Mouse (Mus musculus): ENCODE data around the gene Naa60. TPM values are rescaled to one million over a fixed set of nuclear protein-coding genes. Genes with fewer than 3 reads are reported as not detected.

Naa60 gene
- polyA plus RNA-seq (2014; fragmentation: Illumina TruSeq; extraction: RNeasy Lipid Tissue Mini Kit (QIAGEN cat#74804); ENCODE audit: low read depth, low replicate concordance), result 58.3 TPM

DNA sequence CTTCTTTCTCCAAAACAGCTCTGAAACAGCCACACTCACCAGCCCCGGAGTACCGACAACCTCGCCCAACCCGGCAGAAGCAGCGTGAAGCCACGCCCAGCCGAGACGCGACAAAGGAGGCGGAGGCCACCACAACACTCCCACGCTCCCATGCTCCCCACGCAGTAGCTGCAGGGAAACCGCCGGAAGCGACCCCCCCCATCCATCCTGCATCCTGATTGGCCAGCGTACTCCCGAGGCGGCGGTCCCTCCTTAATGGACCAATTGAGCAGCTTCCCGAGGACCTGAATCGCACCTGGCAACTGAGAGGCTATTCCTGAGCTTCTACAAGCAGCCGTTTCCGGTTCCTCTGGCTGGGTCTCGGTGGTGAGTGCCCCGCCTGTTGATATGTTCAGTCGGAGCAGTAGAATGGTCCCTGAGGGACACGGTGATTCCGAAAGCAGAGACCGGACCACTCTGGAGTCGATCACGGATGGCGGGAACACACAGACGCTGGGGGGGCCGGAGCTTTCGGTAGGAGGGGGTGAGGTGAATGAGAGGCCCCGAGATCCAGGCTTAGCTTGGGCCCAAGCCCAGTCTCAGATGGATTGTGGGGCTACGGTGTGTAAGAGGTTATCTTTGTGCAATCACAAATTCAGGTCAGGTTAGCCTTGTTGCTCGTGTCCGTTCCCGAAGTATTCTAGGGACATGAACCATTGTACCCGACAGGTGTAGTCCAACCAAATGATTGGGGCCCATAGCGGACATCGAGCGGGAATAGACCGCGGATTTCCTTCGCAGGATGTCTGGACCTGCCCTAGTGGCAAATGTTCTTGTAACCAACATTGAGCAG is at the start of gene Naa60:
Gene Naa60, plus strand, starts transcription at position 160 of the 832 bp plus-strand sequence.

DNA sequence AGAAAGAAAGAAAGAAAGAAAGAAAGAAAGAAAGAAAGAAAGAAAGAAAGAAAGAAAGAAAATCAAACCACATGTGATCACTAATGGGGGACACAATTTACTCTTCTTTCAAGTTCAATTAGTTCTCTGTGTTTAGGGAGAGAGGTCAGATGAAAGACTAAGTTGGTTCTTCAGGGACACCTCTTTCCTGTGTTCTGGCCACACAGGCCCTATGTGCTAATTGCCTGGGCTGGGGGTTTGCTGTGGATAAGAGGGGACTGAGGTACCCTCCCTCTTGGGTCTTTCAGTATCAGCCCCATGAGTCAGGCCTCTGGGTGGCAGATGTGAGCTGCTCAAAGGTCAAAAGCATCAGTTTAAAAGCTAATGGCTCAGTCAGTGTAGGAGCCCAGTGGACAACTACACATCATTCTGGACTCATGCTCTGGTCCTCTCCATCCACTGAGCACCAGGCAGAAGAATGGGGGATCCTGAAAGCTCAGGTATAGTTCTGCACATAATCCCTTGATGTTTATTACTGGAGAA is 41.5 kb upstream of the Naa60 start, which contains the start of gene Olfr15:
Gene Olfr15, plus strand, starts transcription at position 291 of the 522 bp plus-strand sequence.

DNA sequence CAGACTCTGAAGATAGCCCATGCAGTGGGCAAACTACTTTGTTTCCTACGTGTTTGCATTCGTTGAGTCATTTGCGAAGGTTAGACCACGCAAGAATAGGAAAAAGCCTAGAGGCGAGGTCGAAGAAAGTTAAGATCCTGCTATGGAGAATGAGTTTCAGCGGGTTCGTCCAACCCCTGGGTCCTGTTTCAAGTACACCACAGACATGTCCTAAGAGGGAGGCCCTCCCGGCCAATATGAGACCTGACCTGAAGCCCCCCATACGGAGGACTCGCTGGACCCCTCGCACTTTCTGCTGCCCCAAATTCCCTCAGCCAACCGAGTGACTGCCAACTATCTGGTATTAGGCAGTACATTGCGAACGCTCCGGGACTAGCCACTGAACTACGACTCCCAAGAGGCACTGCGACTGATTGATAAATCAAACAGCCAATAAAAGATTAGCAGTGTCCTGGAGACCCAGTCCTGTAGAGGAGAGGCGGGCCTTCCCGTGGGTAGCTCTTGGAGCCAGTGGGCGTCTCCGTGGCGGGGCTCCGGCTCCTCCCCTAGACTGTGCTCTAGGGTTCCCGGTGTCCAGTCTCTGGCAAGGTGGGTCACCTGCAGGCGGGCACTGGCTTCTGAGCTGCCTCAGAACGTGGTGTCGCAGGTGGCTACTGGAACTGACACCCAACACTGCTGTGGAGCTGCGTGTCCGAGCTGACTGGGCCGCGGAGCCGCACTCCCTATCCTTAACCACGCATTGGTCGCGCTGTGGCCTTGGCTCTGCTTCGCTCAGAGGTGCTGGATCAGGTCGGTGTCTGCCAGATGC is 25.3 kb upstream of the Naa60 start, which contains the start of gene Zfp174:
Gene Zfp174, plus strand, starts transcription at position 558 of the 808 bp plus-strand sequence.

DNA sequence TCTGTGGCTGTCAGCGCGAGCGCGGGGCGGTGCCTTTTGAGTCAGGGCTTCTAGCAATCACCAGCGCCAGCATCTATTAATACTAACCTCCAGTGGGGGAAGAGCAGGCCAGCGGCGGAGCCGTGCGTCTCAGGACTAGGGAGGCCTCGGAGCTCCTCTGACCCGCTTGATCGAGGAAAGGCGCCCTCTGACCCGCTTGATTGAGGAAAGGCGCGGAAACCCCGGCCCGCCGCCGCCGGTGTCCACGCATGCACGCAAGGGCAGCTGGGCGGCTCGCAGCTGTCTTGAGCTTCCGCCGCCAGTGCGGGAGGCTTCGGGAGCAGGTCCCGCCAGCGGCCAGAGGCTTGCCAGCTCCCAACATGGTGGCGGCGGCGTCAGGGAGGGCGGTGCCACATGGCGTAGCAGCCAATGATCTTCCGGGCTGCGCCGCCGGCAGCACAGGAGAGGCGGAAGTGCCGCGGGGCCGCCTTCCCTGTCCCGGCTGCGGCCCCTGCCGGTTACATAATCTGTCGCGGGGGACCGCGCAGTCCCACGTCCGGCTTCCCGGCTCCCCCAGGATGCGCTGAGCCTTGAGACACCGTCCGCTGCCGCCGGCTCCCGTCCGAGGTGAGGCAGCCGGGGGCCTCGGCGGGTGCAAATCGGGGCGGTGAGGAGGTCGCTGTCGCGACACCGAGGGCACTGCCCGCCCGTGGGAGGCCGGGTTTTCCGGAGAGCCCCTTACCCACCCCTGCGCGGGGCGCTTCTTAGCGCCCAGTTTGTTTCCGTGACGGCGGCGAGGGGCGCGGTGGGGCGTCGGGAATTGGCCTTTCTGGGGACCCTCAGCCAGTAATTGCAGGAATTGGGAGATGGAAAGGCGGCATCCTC is 12.3 kb downstream of the Naa60 start, which contains the start of the genes Zfp597 and Gm20695:
Gene Zfp597, minus strand, starts transcription at position 361 of the 864 bp plus-strand sequence.
Gene Gm20695, plus strand, starts transcription at position 448 of the 864 bp plus-strand sequence.

DNA sequence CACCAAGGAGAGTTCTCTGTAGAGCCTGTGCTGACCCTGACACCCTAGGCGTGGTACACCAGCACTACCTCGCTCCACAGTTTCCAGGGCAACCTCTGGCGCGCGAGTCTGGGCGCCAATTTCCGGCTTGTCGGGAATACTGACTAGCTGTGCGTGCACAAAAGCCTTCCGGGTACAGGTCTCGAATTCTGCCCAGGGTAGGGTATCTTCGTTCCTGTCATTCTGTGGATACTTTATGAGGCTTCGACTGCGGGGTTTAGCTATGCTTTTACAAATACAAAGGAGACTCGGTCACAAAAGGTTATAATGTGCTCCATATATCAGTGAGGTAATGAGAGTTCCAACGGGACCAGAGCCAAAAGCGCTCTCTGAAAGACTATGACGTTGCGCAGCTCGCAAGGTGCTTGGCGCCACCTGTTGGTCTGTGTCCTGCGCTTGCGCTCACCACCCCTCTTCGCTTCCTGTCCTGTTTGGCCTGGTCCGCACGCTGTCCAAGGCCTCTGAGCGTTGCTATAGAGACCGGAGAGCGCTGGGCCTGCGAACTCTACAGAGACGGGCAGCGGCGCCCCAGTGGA is 36.4 kb downstream of the Naa60 start, which contains the start of the genes 1700037C18Rik and Cluap1:
Gene 1700037C18Rik, minus strand, starts transcription at position 153 of the 575 bp plus-strand sequence.
Gene Cluap1, plus strand, starts transcription at position 265 of the 575 bp plus-strand sequence.

Other genes with a start within 250 kb of the Naa60 start
- not detected for gene Mefv, start 154.3 kb upstream of the Naa60 start, polyA plus RNA-seq (2014; fragmentation: Illumina TruSeq; extraction: RNeasy Lipid Tissue Mini Kit (QIAGEN cat#74804); ENCODE audit: low read depth, low replicate concordance)
- gene Zfp263, start 128.3 kb upstream of the Naa60 start, polyA plus RNA-seq (2014; fragmentation: Illumina TruSeq; extraction: RNeasy Lipid Tissue Mini Kit (QIAGEN cat#74804); ENCODE audit: low read depth, low replicate concordance), result 13.6 TPM
- not detected for gene Olfr15, start 41.5 kb upstream of the Naa60 start, polyA plus RNA-seq (2014; fragmentation: Illumina TruSeq; extraction: RNeasy Lipid Tissue Mini Kit (QIAGEN cat#74804); ENCODE audit: low read depth, low replicate concordance)
- gene Zfp174, start 25.1 kb upstream of the Naa60 start, polyA plus RNA-seq (2014; fragmentation: Illumina TruSeq; extraction: RNeasy Lipid Tissue Mini Kit (QIAGEN cat#74804); ENCODE audit: low read depth, low replicate concordance), result 1.7 TPM
- 8.6 TPM for gene Zfp597, start 12.2 kb downstream of the Naa60 start, polyA plus RNA-seq (2014; fragmentation: Illumina TruSeq; extraction: RNeasy Lipid Tissue Mini Kit (QIAGEN cat#74804); ENCODE audit: low read depth, low replicate concordance)
- 1.6 TPM for gene Gm20695, start 12.3 kb downstream of the Naa60 start, polyA plus RNA-seq (2014; fragmentation: Illumina TruSeq; extraction: RNeasy Lipid Tissue Mini Kit (QIAGEN cat#74804); ENCODE audit: low read depth, low replicate concordance)
- gene 1700037C18Rik, start 36.3 kb downstream of the Naa60 start, polyA plus RNA-seq (2014; fragmentation: Illumina TruSeq; extraction: RNeasy Lipid Tissue Mini Kit (QIAGEN cat#74804); ENCODE audit: low read depth, low replicate concordance), result 3.6 TPM
- 16.3 TPM for gene Cluap1, start 36.4 kb downstream of the Naa60 start, polyA plus RNA-seq (2014; fragmentation: Illumina TruSeq; extraction: RNeasy Lipid Tissue Mini Kit (QIAGEN cat#74804); ENCODE audit: low read depth, low replicate concordance)
- gene Nlrc3, start 104.3 kb downstream of the Naa60 start, polyA plus RNA-seq (2014; fragmentation: Illumina TruSeq; extraction: RNeasy Lipid Tissue Mini Kit (QIAGEN cat#74804); ENCODE audit: low read depth, low replicate concordance), result 1.2 TPM
- gene Slx4, start 131.4 kb downstream of the Naa60 start, polyA plus RNA-seq (2014; fragmentation: Illumina TruSeq; extraction: RNeasy Lipid Tissue Mini Kit (QIAGEN cat#74804); ENCODE audit: low read depth, low replicate concordance), result 9.7 TPM
- gene Dnase1, start 164.6 kb downstream of the Naa60 start, polyA plus RNA-seq (2014; fragmentation: Illumina TruSeq; extraction: RNeasy Lipid Tissue Mini Kit (QIAGEN cat#74804); ENCODE audit: low read depth, low replicate concordance), result not detected
- 154 TPM for gene Trap1, start 205.5 kb downstream of the Naa60 start, polyA plus RNA-seq (2014; fragmentation: Illumina TruSeq; extraction: RNeasy Lipid Tissue Mini Kit (QIAGEN cat#74804); ENCODE audit: low read depth, low replicate concordance)